Mouse (Mus musculus) layer of hippocampus, adult 2 months (tissue): Measurements from ENCODE around the gene Cfap126. TPM values are rescaled to one million over a fixed set of nuclear protein-coding genes. Genes with fewer than 3 reads are reported as not detected.
A peak's percentile ranks its signal among the peaks of the same experiment; 100 is the strongest.
"Not testable (repeated sequence)": the region's sequence is repeated elsewhere in the genome, so short reads cannot be mapped to it uniquely, and the experiment has no call there.

Experiments
- DNase-seq, 2 experiments: peaks; one replicate each; pipeline ENCODE4 v3.0.0; 2022; ENCODE audit warnings: low spot score in 2 of 2
- H3K27ac ChIP-seq: fragments of 200-600 bp; 2 replicates; pipeline ENCODE4 v1.8.1; 2022
- H3K4me3 ChIP-seq: fragments of 200-600 bp; 2 replicates; pipeline ENCODE4 v1.8.1; 2022; ENCODE audit warnings: mild to moderate bottlenecking
- CTCF ChIP-seq: fragments of 200-600 bp; conservative IDR thresholded peaks from 2 replicates; pipeline ENCODE4 v1.8.1; 2022; ENCODE audit warnings: antibody characterized with exemption, mild to moderate bottlenecking, moderate library complexity
- long read RNA-seq, 2 experiments: library from polyadenylated mRNA; stranded (forward); transcript quantifications; one replicate each; pipeline ENCODE4 v2.0.0; 2021; ENCODE audit warnings: borderline mapping rate in 2 of 2
- total RNA-seq, 2 experiments: library from RNA; stranded (reverse); gene quantifications; 2 replicates each; pipeline ENCODE4 v1.2.3; 2021

Cfap126 gene
- total RNA-seq, result 1 to 10 TPM in 1 of 2 experiments, under 1 TPM in 1; 0.76 to 2.4 TPM
- long read RNA-seq, experiment 1, result 0 reads
- long read RNA-seq, experiment 2, result 0 reads

DNA sequence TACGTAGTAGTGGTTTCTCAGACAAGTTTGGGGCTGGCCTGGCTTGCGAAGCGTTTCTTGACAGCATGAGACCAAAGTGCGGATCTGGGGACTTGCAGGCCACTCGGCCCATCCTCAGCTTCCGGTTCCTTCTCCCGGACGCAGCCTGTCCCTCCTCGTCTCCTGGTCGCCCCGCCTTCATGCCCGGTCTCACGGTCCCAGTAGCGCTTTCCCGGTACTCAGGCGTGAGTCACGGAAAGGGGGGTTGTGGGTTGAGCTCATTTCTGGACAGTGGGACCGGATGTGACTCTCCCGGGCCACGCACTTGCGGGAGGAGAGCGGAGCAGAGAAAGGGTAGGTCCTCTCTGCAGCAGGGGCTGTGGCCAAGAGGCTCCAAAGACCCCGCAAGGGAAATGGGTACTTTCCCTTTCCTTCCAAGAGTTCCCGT, at the start of gene Cfap126:
Gene Cfap126, plus strand, starts transcription at position 46 of the 427 bp plus-strand sequence.
- DNase-seq, result peak; percentile 22 to 52
- TF ChIP-seq CTCF, result no peak
- Histone ChIP-seq H3K27ac (peak within 1 kb of the TSS; percentile 74), H3K4me3 (peak within 1 kb of the TSS; percentile 67)

DNA sequence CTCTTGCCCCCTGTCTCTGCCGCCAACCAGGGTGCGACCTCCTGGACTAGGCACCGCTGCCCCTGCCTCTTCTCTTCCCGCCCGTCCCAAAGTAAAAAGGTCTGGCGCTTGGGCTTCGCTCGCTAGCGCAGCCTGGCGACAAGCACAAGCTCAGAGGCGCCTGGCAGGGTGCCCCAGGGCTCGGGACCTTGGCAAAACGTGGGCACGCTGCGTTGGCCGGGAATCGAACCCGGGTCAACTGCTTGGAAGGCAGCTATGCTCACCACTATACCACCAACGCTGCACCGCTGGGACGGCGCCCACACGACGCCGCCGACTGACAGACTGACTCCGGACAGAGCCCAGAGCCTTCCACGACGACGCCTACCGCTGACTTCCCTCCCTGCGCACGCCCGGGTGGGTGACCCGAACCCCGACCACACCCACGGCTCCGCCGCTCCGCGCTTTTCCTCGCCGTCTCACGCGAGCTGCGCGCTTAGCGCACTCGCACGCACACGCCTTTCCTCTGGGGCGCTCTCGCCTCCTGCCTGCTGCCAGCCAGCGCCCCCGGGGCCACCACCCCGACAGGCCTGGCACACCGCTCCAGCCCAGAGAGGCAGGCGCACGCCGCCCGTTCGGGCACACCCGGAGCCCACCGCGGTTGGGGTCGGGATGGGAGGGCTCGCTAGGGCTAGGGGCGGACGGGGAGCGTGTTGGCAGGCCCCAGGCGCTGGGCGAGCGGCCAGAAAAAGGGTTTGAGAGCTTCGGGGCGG, 49.1 kb upstream of the Cfap126 start, which contains the start of gene Fcgr3:
Gene Fcgr3, minus strand, starts transcription at position 445 of the 752 bp plus-strand sequence.
- DNase-seq, result peak; percentile 67 to 72
- peak; percentile 55 for TF ChIP-seq CTCF
- peak within 1 kb of the TSS; percentile 46 for H3K4me3 ChIP-seq
- not testable (repeated sequence) for H3K27ac ChIP-seq

DNA sequence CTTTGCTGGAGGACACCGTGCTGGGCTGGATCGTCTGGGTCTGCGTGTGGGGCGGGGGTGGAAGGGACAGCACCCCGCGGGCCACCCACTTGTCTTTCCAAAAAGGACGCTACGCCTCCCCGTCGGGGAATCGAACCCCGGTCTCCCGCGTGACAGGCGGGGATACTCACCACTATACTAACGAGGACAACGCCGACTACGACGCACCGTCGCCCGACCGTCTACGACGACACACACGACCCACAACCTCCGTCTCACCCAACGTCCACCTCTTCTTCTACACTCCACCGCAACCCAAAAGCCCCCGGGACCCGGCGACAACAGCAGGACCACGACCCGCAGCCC, 48.5 kb upstream of the Cfap126 start:
- H3K27ac ChIP-seq, H3K4me3 ChIP-seq: not testable (repeated sequence)
- DNase-seq, result peak in 1 of 2 experiments; percentile 44

DNA sequence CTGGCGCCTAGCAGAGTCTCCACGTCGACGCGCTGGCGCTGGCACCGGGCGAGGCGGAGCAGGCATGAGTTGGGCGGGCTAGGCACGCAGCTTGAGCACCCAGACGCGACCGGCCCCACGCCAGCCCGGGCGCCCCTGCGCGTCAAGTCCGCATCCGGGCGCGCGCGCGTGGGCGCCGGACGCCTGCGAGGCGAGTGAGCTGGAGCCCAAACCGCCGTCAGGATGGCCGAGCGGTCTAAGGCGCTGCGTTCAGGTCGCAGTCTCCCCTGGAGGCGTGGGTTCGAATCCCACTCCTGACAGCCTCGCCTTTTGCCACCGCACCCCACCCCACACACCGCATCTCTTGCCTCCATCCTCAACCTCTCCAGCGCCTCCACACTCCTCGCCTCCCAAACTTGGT, 48.0 kb upstream of the Cfap126 start:
- not testable (repeated sequence) for H3K4me3 ChIP-seq, H3K27ac ChIP-seq
- DNase-seq, result peak in 1 of 2 experiments; percentile 44

DNA sequence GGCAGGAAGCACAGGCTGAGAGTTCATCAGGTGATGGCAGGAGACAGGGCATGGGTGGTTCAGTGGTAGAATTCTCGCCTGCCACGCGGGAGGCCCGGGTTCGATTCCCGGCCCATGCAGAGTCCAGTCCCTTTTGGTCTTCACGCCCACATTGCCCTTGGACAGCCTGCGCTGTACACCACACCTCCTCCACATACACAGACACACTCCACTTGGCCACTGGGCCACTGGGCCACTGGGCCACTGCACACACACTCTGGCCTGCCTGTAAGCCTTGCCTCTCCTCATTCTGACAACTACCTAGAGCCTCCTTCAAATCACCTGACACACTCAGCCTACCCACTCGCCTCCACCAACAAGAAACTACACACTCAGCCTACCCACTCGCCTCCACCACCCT, 47.1 kb upstream of the Cfap126 start:
- DNase-seq, H3K4me3 ChIP-seq, H3K27ac ChIP-seq: not testable (repeated sequence)

DNA sequence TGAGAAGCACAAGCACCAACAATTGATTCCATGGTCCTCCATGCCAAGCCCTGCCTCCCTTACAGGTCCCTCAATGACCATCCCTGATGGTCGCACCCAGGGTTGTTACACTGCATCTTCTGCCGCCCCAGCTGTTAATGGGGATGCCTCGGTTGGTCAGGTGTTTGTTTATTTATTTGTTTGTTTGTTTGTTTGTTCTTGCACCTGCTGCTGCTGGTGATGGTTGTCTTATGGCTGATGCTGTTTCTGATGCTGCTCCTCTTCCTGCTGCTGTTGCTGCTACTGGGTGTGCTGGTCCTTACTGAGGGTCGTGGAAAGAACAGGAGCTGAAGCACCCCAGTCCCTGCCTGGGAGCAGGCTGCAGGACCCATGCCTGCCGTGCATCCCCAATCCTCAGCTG, 45.8 kb upstream of the Cfap126 start:
- H3K4me3 ChIP-seq, H3K27ac ChIP-seq, DNase-seq: not testable (repeated sequence)

DNA sequence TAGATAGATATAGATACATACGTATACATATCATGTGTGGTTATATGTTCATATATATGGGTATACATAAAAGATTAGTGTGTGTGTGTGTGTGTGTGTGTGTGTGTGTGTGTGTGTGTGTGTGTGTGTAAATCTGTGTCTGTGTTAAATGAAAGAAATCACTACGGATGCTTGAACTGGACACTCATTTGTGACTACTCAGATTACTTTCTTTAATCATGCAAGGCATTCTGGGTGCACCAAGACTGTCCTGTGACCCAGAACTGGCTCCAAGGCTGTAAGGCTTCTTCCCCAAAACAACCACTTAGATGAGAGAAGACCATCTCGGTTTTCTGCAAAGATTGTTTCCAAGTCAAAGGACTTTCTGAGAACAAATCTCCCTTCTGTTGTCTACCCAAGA, 44.2 kb upstream of the Cfap126 start:
- H3K27ac ChIP-seq, DNase-seq, H3K4me3 ChIP-seq: not testable (repeated sequence)

DNA sequence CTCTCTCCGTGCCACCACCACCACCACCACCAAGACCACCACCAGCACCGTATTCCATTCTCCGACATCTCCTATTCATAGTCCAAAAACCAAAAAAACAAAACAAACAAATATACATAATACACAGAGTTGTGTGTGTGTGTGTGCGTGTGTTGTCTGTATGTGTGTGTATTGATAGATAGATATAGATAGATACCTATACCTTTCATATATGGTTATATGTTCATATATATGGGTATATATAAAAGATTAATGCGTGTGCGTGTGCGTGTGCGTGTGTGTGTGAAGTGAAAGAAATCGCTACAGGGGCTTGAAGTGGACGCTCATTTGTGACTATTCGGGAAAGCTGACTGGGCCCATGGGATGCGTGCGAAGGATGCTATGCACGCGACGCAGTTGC, 42.8 kb upstream of the Cfap126 start:
- H3K27ac ChIP-seq, H3K4me3 ChIP-seq, DNase-seq: not testable (repeated sequence)

DNA sequence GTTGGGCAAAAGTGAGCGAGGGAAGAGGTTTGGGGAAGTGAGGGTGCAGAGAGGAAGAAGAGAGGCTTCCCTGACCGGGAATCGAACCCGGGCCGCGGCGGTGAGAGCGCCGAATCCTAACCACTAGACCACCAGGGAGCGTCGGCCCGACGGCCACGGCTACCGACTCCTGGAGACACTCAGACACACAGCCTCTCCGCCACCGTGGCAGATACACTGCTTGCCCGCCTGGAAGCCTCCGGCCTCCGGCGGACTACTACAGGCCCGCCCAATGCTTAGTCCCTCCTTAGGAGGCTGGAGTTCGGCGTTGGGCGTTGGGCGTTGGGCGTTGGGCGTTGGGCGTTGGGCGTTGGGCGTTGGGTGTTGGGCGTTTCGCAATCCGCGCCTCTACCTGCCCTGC, 42.0 kb upstream of the Cfap126 start:
- H3K27ac ChIP-seq, DNase-seq, H3K4me3 ChIP-seq: not testable (repeated sequence)

DNA sequence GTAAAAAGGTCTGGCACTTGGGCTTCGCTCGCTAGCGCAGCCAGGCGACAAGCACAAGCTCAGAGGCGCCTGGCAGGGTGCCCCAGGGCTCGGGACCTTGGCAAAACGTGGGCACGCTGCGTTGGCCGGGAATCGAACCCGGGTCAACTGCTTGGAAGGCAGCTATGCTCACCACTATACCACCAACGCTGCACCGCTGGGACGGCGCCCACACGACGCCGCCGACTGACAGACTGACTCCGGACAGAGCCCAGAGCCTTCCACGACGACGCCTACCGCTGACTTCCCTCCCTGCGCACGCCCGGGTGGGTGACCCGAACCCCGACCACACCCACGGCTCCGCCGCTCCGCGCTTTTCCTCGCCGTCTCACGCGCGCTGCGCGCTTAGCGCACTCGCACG, 41.5 kb upstream of the Cfap126 start:
- DNase-seq, H3K27ac ChIP-seq, H3K4me3 ChIP-seq: not testable (repeated sequence)

DNA sequence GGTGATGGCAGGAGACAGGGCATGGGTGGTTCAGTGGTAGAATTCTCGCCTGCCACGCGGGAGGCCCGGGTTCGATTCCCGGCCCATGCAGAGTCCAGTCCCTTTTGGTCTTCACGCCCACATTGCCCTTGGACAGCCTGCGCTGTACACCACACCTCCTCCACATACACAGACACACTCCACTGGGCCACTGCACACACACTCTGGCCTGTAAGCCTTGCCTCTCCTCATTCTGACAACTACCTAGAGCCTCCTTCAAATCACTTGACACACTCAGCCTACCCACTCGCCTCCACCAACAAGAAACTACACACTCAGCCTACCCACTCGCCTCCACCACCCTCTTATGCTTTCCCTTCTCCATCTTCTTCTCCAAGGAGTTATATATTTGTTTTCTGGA, 39.4 kb upstream of the Cfap126 start:
- H3K4me3 ChIP-seq, DNase-seq, H3K27ac ChIP-seq: not testable (repeated sequence)

DNA sequence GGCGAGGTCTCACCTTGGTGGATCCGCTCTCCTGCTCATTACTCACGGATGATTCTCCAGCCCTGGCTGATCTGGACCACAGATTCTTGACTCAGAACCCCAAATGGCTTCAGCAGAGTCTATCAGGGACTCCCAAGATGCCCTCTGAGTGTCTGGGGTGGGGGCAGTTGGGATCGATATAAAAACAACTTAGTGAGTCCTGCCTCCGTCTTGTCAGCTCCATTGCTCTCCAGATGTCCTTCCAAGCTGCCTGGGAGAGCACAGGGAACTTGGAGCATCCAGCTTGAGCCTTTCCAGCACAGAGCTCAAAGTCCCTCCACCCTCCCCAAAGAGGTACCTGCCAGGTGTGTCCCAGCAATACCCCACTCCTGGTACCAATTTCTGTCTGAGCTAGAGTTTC, 37.5 kb upstream of the Cfap126 start:
- not testable (repeated sequence) for DNase-seq

DNA sequence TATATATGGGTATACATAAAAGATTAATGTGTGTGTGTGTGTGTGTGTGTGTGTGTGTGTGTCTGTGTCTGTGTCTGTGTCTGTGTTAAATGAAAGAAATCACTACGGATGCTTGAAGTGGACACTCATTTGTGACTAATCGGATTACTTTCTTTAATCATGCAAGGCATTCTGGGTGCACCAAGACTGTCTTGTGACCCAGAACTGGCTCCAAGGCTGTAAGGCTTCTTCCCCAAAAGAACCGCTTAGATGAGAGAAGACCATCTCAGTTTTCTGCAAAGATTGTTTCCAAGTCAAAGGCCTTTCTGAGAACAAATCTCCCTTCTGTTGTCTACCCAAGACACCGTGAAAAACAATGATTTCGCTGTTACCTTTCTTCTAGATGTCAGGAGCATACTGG, 36.5 kb upstream of the Cfap126 start:
- DNase-seq, H3K4me3 ChIP-seq, H3K27ac ChIP-seq: not testable (repeated sequence)

More for the DNA sequence above, 37.5 kb upstream of the Cfap126 start:
- H3K4me3 ChIP-seq, H3K27ac ChIP-seq: not testable (repeated sequence)

DNA sequence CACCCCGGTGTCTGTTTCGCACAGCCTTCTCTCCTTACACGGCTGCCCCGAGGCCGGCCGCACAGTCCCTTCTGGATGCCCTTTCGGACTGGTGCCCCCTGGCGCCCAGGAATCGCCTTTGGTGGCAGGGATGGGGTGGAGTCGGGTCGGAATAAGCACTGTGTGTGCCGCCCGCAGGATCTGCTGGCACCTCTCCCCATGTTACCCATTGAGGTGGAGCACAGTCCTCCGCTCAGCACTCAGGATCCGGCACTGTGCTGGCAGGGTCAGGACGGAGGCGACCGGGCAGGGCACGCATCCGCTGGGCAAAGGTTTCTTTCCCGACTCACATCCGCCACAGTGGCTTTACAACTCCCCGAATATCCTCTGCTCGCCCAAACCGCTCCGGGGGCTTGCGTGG, 35.8 kb upstream of the Cfap126 start:
- not testable (repeated sequence) for DNase-seq, H3K27ac ChIP-seq
- peak overlapping the region; percentile 48 for H3K4me3 ChIP-seq
- TF ChIP-seq CTCF, result 0 out of 2 replicates have a peak, but pooled peaks have one; percentile 12

DNA sequence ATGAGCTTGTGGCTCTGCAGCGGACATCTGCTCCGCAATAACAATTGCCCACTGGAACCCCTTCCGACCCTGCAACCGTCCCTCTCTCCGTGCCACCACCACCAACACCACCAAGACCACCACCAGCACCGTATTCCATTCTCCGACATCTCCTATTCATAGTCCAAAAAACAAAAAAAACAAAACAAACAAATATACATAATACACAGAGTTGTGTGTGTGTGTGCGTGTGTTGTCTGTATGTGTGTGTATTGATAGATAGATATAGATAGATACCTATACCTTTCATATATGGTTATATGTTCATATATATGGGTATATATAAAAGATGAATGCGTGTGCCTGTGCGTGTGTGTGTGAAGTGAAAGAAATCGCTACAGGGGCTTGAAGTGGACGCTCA, 35.3 kb upstream of the Cfap126 start:
- not testable (repeated sequence) for H3K27ac ChIP-seq, H3K4me3 ChIP-seq

DNA sequence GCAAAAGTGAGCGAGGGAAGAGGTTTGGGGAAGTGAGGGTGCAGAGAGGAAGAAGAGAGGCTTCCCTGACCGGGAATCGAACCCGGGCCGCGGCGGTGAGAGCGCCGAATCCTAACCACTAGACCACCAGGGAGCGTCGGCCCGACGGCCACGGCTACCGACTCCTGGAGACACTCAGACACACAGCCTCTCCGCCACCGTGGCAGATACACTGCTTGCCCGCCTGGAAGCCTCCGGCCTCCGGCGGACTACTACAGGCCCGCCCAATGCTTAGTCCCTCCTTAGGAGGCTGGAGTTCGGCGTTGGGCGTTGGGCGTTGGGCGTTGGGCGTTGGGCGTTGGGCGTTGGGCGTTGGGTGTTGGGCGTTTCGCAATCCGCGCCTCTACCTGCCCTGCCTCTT, 34.4 kb upstream of the Cfap126 start:
- DNase-seq, H3K4me3 ChIP-seq: not testable (repeated sequence)

More for the DNA sequence above, 35.3 kb upstream of the Cfap126 start:
- not testable (repeated sequence) for DNase-seq

DNA sequence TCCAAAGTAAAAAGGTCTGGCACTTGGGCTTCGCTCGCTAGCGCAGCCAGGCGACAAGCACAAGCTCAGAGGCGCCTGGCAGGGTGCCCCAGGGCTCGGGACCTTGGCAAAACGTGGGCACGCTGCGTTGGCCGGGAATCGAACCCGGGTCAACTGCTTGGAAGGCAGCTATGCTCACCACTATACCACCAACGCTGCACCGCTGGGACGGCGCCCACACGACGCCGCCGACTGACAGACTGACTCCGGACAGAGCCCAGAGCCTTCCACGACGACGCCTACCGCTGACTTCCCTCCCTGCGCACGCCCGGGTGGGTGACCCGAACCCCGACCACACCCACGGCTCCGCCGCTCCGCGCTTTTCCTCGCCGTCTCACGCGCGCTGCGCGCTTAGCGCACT, 33.9 kb upstream of the Cfap126 start:
- not testable (repeated sequence) for H3K4me3 ChIP-seq, H3K27ac ChIP-seq, DNase-seq

More for the DNA sequence above, 34.4 kb upstream of the Cfap126 start:
- not testable (repeated sequence) for H3K27ac ChIP-seq

DNA sequence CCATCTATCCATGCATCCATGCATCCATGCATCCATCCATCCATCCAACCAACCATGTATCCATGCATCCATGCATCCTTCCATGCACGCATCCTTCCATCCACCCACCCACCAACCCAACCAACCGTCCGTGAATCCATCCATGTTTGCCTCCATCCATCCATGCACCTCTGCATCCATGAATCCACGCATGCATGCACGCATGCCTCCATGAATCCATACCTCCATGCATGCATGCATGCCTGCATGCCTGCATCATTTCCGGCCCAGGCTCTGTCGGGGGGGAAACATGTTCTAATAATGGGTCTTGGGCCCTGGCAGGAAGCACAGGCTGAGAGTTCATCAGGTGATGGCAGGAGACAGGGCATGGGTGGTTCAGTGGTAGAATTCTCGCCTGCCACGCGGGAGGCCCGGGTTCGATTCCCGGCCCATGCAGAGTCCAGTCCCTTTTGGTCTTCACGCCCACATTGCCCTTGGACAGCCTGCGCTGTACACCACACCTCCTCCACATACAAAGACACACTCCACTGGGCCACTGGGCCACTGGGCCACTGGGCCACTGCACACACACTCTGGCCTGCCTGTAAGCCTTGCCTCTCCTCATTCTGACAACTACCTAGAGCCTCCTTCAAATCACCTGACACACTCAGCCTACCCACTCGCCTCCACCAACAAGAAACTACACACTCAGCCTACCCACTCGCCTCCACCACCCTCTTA, 32.0 kb upstream of the Cfap126 start:
- not testable (repeated sequence) for H3K4me3 ChIP-seq, DNase-seq, H3K27ac ChIP-seq
